Mouse (Mus musculus): ENCODE data around the gene Anapc10. TPM values are rescaled to one million over a fixed set of nuclear protein-coding genes. Genes with fewer than 3 reads are reported as not detected.
"Not testable (repeated sequence)": the region's sequence is repeated elsewhere in the genome, so short reads cannot be mapped to it uniquely, and the experiment has no call there.

Gene Anapc10
- polyA plus RNA-seq, 1 experiment from 2014 or later = 20.5 TPM

DNA sequence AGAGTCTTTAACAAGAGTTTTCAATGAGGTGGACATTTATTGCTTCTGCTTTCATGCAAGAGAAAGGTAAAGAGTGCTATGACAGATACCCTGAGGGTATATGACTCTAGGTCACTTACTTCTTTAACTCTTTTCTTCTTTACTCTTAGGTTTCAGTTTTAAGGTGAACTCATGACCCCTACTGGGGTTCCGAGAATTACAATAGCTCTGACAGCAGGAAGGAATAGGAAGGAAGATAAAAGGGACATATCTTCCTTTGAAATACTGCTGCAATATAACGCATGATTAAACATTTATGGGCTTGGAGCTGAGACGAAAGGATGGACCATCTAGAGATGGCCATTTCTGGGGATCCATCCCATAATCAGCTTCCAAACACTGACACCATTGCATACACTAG lies 13.0 kb downstream of the Anapc10 start:
- no peaks in the 10 kb centered on the region for H3K9me3 ChIP-seq (replicated peaks)
- WGBS = 69% methylated on average over 3 of the region's 3 CpGs
- H3K27ac ChIP-seq = no peak overlapping the region
- no peaks in the 10 kb centered on the region for H3K27me3 ChIP-seq
- H3K4me2 ChIP-seq = no peak overlapping the region
- no peak overlapping the region for H3K9ac ChIP-seq
- H3K4me1 ChIP-seq (replicated peaks) = no peaks in the 10 kb centered on the region
- H3K4me3 ChIP-seq = no peak overlapping the region
- H3K36me3 ChIP-seq = peaks cover 23% of the 10 kb centered on the region
- ATAC-seq (replicated peaks; ENCODE audit: insufficient number of reproducible peaks, insufficient read depth, low FRiP score, low read depth) = no peak

DNA sequence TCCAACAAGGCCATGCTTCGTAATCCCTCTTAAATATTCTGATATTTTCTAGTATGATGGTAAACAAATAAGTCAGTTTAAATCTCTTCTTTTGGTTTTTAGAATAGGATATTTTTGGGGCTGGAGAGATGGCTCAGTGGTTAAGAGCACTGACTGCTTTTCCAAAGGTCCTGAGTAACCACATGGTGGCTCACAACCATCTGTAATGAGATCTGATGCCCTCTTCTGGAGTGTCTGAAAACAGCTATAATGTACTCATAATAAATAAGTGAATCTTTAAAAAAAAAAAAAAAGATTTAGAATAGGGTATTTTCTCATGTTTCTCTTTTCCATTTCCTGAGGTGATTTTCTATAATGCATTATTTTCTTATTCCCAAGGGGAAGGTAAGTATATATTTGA lies 16.3 kb downstream of the Anapc10 start:
- Histone ChIP-seq H3K36me3 (0 out of 2 replicates have a peak, but pooled peaks cover 3% of the 10 kb centered on the region), H3K27ac (no peak overlapping the region), H3K27me3 (no peaks in the 10 kb centered on the region), H3K4me3 (no peak overlapping the region), H3K4me1 (replicated peaks) (no peaks in the 10 kb centered on the region), H3K4me2 (no peak overlapping the region), H3K9me3 (replicated peaks) (no peaks in the 10 kb centered on the region), H3K9ac (no peak overlapping the region)
- WGBS = 91% methylated on average over 1 of the region's 1 CpGs
- no peak for ATAC-seq (replicated peaks; ENCODE audit: insufficient number of reproducible peaks, insufficient read depth, low FRiP score, low read depth)

DNA sequence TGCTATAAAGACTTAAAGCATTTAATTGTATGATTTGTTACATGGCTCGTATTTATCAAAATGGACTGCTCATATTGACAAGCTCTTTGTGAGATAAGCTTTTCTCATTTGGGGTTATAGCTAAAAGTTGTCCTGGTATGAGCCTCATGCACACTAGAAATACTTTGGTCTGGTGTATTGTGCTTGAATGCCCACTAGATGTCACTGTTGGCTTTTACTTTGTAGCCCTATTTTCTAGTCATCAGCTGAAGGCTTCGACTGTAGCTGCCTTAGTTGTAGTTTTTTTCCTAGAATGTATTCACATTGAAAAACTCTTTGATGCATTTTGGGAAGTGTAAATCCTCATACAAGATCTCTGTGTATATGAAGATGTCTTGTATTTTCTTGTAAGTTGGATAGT lies 22.7 kb downstream of the Anapc10 start:
- no peak for ATAC-seq (replicated peaks; ENCODE audit: insufficient number of reproducible peaks, insufficient read depth, low FRiP score, low read depth)
- H3K9ac ChIP-seq = no peak overlapping the region
- H3K4me1 ChIP-seq (replicated peaks) = no peaks in the 10 kb centered on the region
- H3K4me3 ChIP-seq = no peak overlapping the region
- no peak overlapping the region for H3K4me2 ChIP-seq
- H3K27me3 ChIP-seq = no peaks in the 10 kb centered on the region
- H3K27ac ChIP-seq = no peak overlapping the region
- no peaks in the 10 kb centered on the region for H3K36me3 ChIP-seq
- 9% methylated on average over 2 of the region's 2 CpGs for WGBS
- H3K9me3 ChIP-seq (replicated peaks) = no peaks in the 10 kb centered on the region

DNA sequence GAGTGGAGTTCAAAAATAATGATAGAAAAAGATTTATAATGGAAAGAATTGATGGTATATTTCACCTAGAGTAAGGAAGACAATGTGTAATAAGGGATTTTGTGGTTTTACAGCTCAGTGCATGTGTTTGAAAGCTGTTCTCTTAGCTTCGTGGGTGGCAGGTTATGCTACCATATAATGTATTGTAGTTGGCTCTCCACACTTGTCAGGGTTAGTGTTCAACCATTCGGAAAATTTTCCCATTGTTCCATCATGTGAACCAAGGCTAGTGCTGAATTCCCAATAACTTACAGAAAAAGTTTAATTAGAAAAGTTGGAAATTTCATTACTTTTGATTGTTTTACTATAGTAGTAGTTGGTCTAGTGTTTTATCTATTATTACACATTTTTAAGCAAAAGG lies 36.6 kb downstream of the Anapc10 start:
- H3K36me3 ChIP-seq = 0 out of 2 replicates have a peak, but pooled peaks cover 2% of the 10 kb centered on the region
- no peak overlapping the region for H3K27ac ChIP-seq
- H3K9me3 ChIP-seq (replicated peaks) = no peaks in the 10 kb centered on the region
- no peak overlapping the region for H3K4me2 ChIP-seq
- H3K4me1 ChIP-seq (replicated peaks) = 0 out of 2 replicates have a peak, but pooled peaks cover 2% of the 10 kb centered on the region
- H3K4me3 ChIP-seq = no peak overlapping the region
- H3K27me3 ChIP-seq = no peaks in the 10 kb centered on the region
- ATAC-seq (replicated peaks; ENCODE audit: insufficient number of reproducible peaks, insufficient read depth, low FRiP score, low read depth) = no peak
- no peak overlapping the region for H3K9ac ChIP-seq
- 85% methylated on average over 2 of the region's 2 CpGs for WGBS

DNA sequence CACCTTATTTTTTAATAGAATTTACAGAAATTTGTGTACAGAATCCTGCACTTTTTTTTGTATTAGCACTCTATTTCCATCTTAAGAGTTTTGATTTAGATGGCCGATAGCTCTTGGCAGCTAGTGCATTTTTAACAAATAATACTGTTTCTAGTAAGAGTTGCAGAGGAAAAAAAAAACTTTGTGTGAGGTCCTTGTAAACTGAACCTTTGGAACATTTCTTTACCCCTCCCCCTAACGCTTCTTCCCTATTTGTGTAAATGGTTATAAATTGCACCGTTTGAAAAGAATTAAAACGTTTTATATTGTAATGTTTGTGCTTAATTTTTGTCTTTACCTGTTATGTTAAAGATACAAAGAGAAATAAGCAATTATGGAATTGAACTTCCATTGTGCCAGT lies 37.0 kb downstream of the Anapc10 start:
- Histone ChIP-seq H3K9ac (no peak overlapping the region), H3K4me1 (replicated peaks) (0 out of 2 replicates have a peak, but pooled peaks cover 2% of the 10 kb centered on the region), H3K27me3 (no peaks in the 10 kb centered on the region), H3K4me2 (no peak overlapping the region), H3K27ac (no peak overlapping the region), H3K36me3 (0 out of 2 replicates have a peak, but pooled peaks cover 2% of the 10 kb centered on the region), H3K9me3 (replicated peaks) (no peaks in the 10 kb centered on the region), H3K4me3 (no peak overlapping the region)
- WGBS = 65% methylated on average over 4 of the region's 4 CpGs
- no peak for ATAC-seq (replicated peaks; ENCODE audit: insufficient number of reproducible peaks, insufficient read depth, low FRiP score, low read depth)

DNA sequence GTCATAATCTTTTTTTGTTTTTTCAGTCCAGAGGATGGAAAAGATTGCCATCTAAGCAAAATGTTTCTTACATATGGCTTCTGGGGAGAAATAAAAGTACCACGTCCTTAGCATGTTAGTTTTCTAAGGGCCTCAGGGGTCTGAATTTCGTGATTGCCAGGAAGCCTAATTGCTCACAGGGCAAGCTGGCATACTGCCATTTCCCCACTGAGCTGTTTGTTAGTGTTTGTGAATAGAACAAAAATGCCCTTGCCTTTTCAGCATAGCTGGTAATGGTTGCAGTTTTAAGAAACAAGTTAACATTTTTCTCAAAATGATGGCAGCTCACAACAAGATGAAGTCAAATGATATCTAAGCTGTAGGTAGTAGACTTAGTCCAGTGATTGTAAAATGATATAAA lies 38.7 kb downstream of the Anapc10 start:
- Histone ChIP-seq H3K4me2 (no peak overlapping the region), H3K27ac (no peak overlapping the region), H3K36me3 (0 out of 2 replicates have a peak, but pooled peaks cover 2% of the 10 kb centered on the region), H3K4me3 (no peak overlapping the region), H3K9ac (no peak overlapping the region), H3K27me3 (no peaks in the 10 kb centered on the region), H3K9me3 (replicated peaks) (no peaks in the 10 kb centered on the region), H3K4me1 (replicated peaks) (0 out of 2 replicates have a peak, but pooled peaks cover 2% of the 10 kb centered on the region)
- no peak for ATAC-seq (replicated peaks; ENCODE audit: insufficient number of reproducible peaks, insufficient read depth, low FRiP score, low read depth)
- WGBS = 39% methylated on average over 2 of the region's 2 CpGs

DNA sequence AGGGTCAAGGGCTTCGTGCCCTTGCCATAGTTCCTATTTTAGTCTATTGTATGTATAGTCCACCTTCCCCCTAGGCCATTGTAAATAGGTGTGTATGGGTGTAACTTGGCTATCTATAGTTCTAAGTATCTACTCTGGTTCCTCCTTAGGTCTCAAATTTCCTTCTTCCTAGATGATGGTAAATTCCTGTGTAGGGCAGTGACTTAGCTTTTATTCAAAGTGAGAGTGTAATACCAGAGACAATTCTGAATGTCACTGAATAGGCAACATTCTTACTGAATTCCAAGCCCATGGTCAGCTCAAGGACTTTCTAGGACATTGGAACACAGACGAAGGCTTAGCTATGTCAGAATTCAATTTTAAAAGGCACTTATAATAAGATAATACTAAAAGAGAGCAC lies 83.3 kb downstream of the Anapc10 start:
- not testable (repeated sequence) for H3K9ac ChIP-seq; H3K27ac ChIP-seq; ATAC-seq (replicated peaks; ENCODE audit: insufficient number of reproducible peaks, insufficient read depth, low FRiP score, low read depth); H3K4me3 ChIP-seq; H3K36me3 ChIP-seq; H3K9me3 ChIP-seq (replicated peaks); H3K27me3 ChIP-seq; H3K4me2 ChIP-seq; H3K4me1 ChIP-seq (replicated peaks)
- WGBS = 53% methylated on average over 2 of the region's 2 CpGs

DNA sequence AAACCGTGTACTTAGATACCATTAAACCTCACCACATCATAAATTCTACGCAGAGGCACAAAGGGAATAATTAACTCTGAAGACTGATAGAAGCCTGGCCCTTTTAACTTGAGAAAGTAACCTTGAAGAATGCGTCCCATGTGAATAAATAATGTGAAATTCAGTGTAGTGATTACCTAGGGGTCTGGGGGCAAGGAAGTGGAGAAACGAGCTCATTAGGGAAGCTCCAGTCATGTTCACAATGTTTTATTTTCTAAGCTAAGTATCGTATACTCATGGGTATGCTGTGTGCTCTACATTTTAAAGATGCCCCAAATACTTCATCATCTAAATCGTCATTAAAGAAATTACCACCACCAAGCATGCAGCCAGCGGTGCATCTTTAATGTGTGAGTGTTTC lies 85.1 kb downstream of the Anapc10 start:
- H3K9me3 ChIP-seq (replicated peaks) = no peaks in the 10 kb centered on the region
- no peak overlapping the region for H3K4me2 ChIP-seq
- H3K4me1 ChIP-seq (replicated peaks) = no peaks in the 10 kb centered on the region
- no peak overlapping the region for H3K4me3 ChIP-seq
- H3K9ac ChIP-seq = no peak overlapping the region
- no peak overlapping the region for H3K27ac ChIP-seq
- 80% methylated on average over 7 of the region's 7 CpGs for WGBS
- no peaks in the 10 kb centered on the region for H3K36me3 ChIP-seq
- no peaks in the 10 kb centered on the region for H3K27me3 ChIP-seq
- ATAC-seq (replicated peaks; ENCODE audit: insufficient number of reproducible peaks, insufficient read depth, low FRiP score, low read depth) = no peak

DNA sequence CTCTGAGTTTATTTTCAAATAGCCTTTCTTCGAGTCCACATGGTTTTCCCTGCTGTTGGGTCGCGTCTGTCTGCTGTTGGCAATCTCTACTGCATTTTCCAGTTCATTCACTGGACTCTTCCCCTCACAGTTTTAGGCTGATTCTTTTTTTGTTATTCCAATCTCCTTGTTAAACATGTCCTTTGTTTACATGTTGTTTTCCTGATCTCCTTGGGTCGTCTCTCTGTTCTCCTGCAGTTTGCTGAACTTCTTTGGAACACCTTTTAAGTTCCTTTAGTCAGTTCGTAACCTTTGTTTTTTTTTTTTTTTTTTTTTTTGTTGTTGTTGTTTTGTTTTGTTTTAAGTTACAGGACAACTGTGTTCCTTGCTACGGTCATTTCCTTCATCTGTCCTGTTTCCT lies 92.9 kb downstream of the Anapc10 start:
- no peak overlapping the region for H3K4me3 ChIP-seq
- WGBS = 73% methylated on average over 6 of the region's 6 CpGs
- H3K36me3 ChIP-seq = no peaks in the 10 kb centered on the region
- no peak overlapping the region for H3K27ac ChIP-seq
- H3K27me3 ChIP-seq = no peaks in the 10 kb centered on the region
- ATAC-seq (replicated peaks; ENCODE audit: insufficient number of reproducible peaks, insufficient read depth, low FRiP score, low read depth) = no peak
- H3K4me2 ChIP-seq = no peak overlapping the region
- no peaks in the 10 kb centered on the region for H3K9me3 ChIP-seq (replicated peaks)
- H3K9ac ChIP-seq = no peak overlapping the region
- no peaks in the 10 kb centered on the region for H3K4me1 ChIP-seq (replicated peaks)

DNA sequence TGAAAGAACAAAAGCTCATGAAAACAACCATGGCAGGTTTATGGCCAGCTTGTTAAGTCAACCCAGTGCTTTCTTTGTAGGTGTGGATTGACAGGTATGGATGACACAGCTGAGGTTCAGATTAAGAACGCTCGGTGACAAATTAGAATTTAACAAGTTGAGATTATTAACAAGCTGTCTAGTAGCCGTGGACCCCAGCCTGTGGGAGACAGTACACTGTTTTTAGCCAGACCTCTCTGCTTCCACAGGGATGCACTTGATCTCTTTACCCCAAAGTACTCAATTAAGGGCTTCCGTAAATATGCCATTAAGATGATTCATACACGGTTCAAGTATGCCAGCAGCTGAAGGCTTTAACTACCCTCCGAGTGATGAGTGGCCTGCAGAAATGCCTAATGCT lies 95.4 kb downstream of the Anapc10 start:
- H3K4me3 ChIP-seq = no peak overlapping the region
- H3K27me3 ChIP-seq = no peaks in the 10 kb centered on the region
- no peak overlapping the region for H3K27ac ChIP-seq
- no peak overlapping the region for H3K9ac ChIP-seq
- no peak for ATAC-seq (replicated peaks; ENCODE audit: insufficient number of reproducible peaks, insufficient read depth, low FRiP score, low read depth)
- WGBS = 49% methylated on average over 6 of the region's 6 CpGs
- no peaks in the 10 kb centered on the region for H3K36me3 ChIP-seq
- no peak overlapping the region for H3K4me2 ChIP-seq
- no peaks in the 10 kb centered on the region for H3K4me1 ChIP-seq (replicated peaks)
- H3K9me3 ChIP-seq (replicated peaks) = no peaks in the 10 kb centered on the region

DNA sequence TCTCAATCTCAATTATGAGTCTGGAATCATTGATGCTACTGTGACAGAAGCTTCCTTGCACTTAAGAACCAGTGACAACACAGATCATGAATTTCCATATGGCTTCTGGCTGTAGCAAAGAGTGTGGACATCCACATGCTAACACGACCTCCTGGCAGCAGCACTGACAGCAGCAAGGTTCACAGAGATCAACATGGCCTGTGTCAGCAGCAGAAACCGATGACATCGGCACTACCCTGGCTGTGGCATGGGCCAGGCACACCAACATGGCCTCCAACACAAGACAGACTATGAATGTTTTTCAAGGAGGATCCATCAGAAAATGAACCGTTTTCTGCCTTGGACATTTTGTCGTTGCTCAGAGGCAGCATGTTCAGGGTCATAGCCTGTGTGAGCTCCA lies 114.9 kb downstream of the Anapc10 start:
- H3K4me3 ChIP-seq = no peak overlapping the region
- no peaks in the 10 kb centered on the region for H3K27me3 ChIP-seq
- no peak for ATAC-seq (replicated peaks; ENCODE audit: insufficient number of reproducible peaks, insufficient read depth, low FRiP score, low read depth)
- H3K4me2 ChIP-seq = no peak overlapping the region
- no peaks in the 10 kb centered on the region for H3K9me3 ChIP-seq (replicated peaks)
- H3K27ac ChIP-seq = no peak overlapping the region
- H3K36me3 ChIP-seq = no peaks in the 10 kb centered on the region
- WGBS = 78% methylated on average over 5 of the region's 5 CpGs
- no peaks in the 10 kb centered on the region for H3K4me1 ChIP-seq (replicated peaks)
- no peak overlapping the region for H3K9ac ChIP-seq
